Mouse (Mus musculus) bone marrow, adult 2 months (tissue): ENCODE results near the gene Fam205c.

ENCODE experiments used
- CTCF ChIP-seq: fragments of 200-500 bp; IDR thresholded peaks from 2 replicates; pipeline ENCODE4 v1.5.1; 2011; ENCODE audit warnings: low read length, control low read depth; ENCODE audit not compliant: control insufficient read depth, insufficient read depth
- POLR2A ChIP-seq: fragments of 200-500 bp; IDR thresholded peaks from 2 replicates; pipeline ENCODE4 v1.6.1; 2011; ENCODE audit warnings: low read depth, mild to moderate bottlenecking, control low read depth, low read length, borderline replicate concordance; ENCODE audit not compliant: control insufficient read depth

DNA sequence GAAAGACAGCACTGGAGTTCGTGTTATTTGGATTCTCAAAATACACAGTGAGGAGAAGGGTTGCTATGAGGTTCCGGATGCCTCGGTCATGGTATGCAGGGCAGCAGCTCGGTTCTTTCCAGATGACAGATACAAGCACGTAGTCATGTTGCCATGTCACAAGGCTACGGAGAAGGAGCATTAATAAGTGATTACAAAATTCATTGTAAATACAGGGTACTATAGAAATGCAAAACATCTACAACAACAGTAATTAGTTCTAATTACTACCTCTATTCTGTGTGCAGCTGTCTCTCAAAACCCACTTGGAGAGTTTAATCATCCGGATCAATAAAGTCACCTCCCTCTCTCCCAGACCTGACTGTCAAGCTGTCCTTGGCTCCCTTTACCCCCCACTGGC lies 21.1 kb upstream of the Fam205c start:
- TF ChIP-seq CTCF (no peak), POLR2A (no peak)
